Mouse (Mus musculus) kidney, adult 2 months (tissue): ENCODE data around the gene Tfcp2l1. TPM values are rescaled to one million over a fixed set of nuclear protein-coding genes. Genes with fewer than 3 reads are reported as not detected.

Experiments used
- DNase-seq: peaks from one replicate; pipeline ENCODE4 v3.0.0; 2021
- H3K27ac ChIP-seq: fragments of 200-500 bp; 2 replicates; pipeline ENCODE4 v1.5.1; 2012; ENCODE audit warnings: low read depth, low read length, control low read depth, inconsistent platforms; ENCODE audit not compliant: insufficient read depth
- H3K27me3 ChIP-seq: fragments of 200-500 bp; replicated peaks from 2 replicates; pipeline ENCODE4 v1.6.1; 2012; ENCODE audit warnings: mild to moderate bottlenecking, moderate library complexity, low read length, inconsistent platforms; ENCODE audit not compliant: control insufficient read depth, insufficient read depth
- H3K36me3 ChIP-seq: fragments of 200-500 bp; 2 replicates; pipeline ENCODE4 v1.6.1; 2012; ENCODE audit warnings: mild to moderate bottlenecking, moderate library complexity, low read length, inconsistent platforms; ENCODE audit not compliant: control insufficient read depth, insufficient read depth
- H3K4me1 ChIP-seq: fragments of 200-500 bp; 2 replicates; pipeline ENCODE4 v1.6.1; 2011; ENCODE audit warnings: low read length; ENCODE audit not compliant: control insufficient read depth, insufficient read depth
- H3K4me3 ChIP-seq: fragments of 200-500 bp; 2 replicates; pipeline ENCODE4 v1.5.1; 2011; ENCODE audit warnings: mild to moderate bottlenecking, low read depth, low read length, control low read depth; ENCODE audit not compliant: insufficient read depth
- CTCF ChIP-seq: fragments of 200-500 bp; conservative IDR thresholded peaks from 2 replicates; pipeline ENCODE4 v1.5.1; 2011; ENCODE audit warnings: low read depth, mild to moderate bottlenecking, control low read depth, low read length, moderate library complexity, mixed read lengths; ENCODE audit not compliant: insufficient read depth, insufficient read length
- POLR2A ChIP-seq: fragments of 200-500 bp; IDR thresholded peaks from one replicate; pipeline ENCODE4 v1.6.1; 2011; ENCODE audit warnings: low read depth, low read length, control low read depth
- WGBS: fragments of 180-500 bp; shearing (Covaris S2); methylation state at CpG from one replicate; pipeline ENCODE4 v1.1.7; 2018; 5-methylcytosine and 5-hydroxymethylcytosine counted together
- polyA plus RNA-seq: library from polyadenylated mRNA; depleted of rRNA; stranded (reverse); fragments of >200 nt; gene quantifications from 2 replicates; pipeline ENCODE4 v1.2.3, GENCODE M21; 2012; rRNA removed

The Tfcp2l1 gene
- polyA plus RNA-seq: 70.5 and 77.3 TPM in 2 replicates

DNA sequence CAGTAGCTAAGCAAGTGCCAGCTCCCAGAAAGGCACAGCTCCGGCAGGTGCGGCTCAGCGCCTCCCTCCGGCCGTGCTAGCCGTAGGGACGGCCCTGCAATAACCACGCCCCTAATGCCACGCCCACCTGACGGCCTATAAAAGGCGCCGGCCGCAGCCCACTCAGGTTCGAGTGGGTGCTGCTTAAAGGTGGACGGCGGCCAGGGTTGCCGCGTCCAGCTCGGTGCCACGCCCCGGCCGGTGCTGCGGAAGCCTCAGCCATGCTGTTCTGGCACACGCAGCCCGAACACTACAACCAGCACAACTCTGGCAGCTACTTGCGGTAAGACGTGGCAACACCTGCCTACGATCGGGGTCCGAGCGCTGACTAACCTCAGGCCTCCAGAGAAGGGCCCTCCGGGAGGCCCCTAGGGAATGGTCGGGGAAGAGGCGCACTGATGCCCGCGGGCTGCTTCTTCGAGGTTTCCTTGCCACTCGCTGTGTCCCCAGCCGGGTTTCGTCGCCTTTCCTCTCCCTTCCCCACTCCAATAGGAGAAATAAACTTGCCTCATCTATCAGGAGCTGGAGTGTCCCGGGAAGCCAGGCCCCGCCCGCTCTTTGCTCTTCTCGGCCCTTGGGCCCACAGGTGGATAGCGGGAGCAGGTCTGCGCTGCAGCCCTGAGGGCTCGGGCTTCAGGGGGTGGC, at the start of gene Tfcp2l1:
Tfcp2l1 (plus strand) TSS at position 165 of the 684 bp plus-strand sequence.
- Histone ChIP-seq H3K4me1 (peaks cover 13% of the 10 kb centered on the region; the same call in 1 of the 2 replicates), H3K27ac (peak within 1 kb of the TSS; percentile 85), H3K4me3 (peak within 1 kb of the TSS; percentile 86), H3K27me3 (no peaks in the 10 kb centered on the region), H3K36me3 (no peaks in the 10 kb centered on the region)
- TF ChIP-seq POLR2A: peak; percentile 90
- TF ChIP-seq CTCF: peak; percentile 54
- 1% methylated on average over 48 of the region's 48 CpGs for WGBS
- DNase-seq: peak; percentile 94

DNA sequence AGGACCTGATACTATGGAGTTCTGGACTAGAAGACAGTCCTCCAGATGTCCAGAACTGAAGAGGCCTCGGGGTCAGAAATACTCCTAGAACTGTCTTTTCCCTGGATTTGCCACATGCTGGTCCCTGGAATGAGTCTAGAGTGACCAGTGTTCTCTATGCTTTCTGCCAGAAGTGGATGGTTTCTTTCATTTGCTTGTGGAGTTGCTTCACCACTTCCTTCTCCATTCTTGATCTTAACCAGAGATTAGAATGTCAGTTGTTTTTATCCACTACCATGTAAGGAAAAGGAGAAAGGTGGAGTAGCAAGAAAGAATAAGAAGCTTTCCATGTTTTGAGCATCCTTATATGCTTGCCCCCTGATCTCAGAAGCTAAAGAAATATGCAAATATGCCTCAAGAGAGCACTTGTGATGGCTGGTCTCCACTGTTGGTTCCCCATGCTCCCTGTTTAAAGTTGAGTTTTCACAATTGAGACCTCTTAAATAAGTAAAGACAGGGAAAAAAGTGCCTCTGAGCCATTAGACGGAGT, 47.5 kb upstream of the Tfcp2l1 start:
- no peaks in the 10 kb centered on the region for H3K4me1 ChIP-seq
- H3K36me3 ChIP-seq: peaks cover 1% of the 10 kb centered on the region
- no peak overlapping the region for H3K27ac ChIP-seq
- no peak for TF ChIP-seq CTCF
- TF ChIP-seq POLR2A: no peak
- no peak for DNase-seq
- H3K27me3 ChIP-seq: no peaks in the 10 kb centered on the region
- WGBS: 92% methylated on average over 2 of the region's 2 CpGs
- H3K4me3 ChIP-seq: no peak overlapping the region

DNA sequence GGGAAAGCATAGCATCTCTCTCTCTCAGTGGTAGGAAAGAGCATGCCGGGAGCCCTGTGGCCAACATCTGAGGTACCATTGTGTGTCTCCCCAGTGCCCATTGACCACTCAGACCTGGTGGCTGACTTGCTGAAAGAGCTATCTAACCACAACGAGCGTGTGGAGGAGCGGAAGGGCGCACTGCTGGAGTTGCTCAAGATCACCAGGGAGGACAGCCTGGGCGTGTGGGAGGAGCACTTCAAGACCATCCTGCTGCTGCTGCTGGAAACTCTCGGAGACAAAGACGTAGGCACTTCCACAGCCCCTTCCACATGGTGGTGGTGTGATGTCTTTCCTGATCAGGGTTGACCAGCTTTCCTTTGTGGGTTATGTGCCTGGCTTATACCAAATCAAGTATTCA, 46.6 kb upstream of the Tfcp2l1 start:
- H3K27me3 ChIP-seq: no peaks in the 10 kb centered on the region
- no peak overlapping the region for H3K4me3 ChIP-seq
- TF ChIP-seq CTCF (no peak), POLR2A (no peak)
- no peak for DNase-seq
- no peak overlapping the region for H3K27ac ChIP-seq
- H3K4me1 ChIP-seq: no peaks in the 10 kb centered on the region
- WGBS: 90% methylated on average over 8 of the region's 8 CpGs
- H3K36me3 ChIP-seq: no peaks in the 10 kb centered on the region; the same call in none of the 2 replicates

GRCm38 (mm10) chr1:118589721-118590120, 38.0 kb upstream of the Tfcp2l1 start:
- Histone ChIP-seq H3K4me1 (peaks cover 6% of the 10 kb centered on the region; the same call in 1 of the 2 replicates), H3K27me3 (no peaks in the 10 kb centered on the region), H3K36me3 (peaks cover 5% of the 10 kb centered on the region; the same call in 1 of the 2 replicates), H3K27ac (no peak overlapping the region), H3K4me3 (no peak overlapping the region)
- 56% methylated on average over 5 of the region's 5 CpGs for WGBS
- TF ChIP-seq CTCF: no peak
- peak; percentile 30 for DNase-seq

GRCm38 (mm10) chr1:118592933-118593332, 34.8 kb upstream of the Tfcp2l1 start:
- Histone ChIP-seq H3K36me3 (peaks cover 5% of the 10 kb centered on the region; the same call in 1 of the 2 replicates), H3K4me3 (no peak overlapping the region), H3K27ac (no peak overlapping the region), H3K4me1 (peaks cover 13% of the 10 kb centered on the region; the same call in 1 of the 2 replicates), H3K27me3 (no peaks in the 10 kb centered on the region)
- TF ChIP-seq CTCF: no peak
- DNase-seq: peak; percentile 61
- 50% methylated on average over 4 of the region's 4 CpGs for WGBS

GRCm38 (mm10) chr1:118595395-118595794, 32.4 kb upstream of the Tfcp2l1 start:
- Histone ChIP-seq H3K27ac (peak overlapping the region; percentile 13; the same call in 1 of the 2 replicates), H3K27me3 (no peaks in the 10 kb centered on the region), H3K4me3 (no peak overlapping the region), H3K4me1 (peaks cover 13% of the 10 kb centered on the region; the same call in 1 of the 2 replicates), H3K36me3 (peaks cover 5% of the 10 kb centered on the region; the same call in 1 of the 2 replicates)
- 49% methylated on average over 2 of the region's 2 CpGs for WGBS
- DNase-seq: peak; percentile 51
- no peak for TF ChIP-seq POLR2A
- TF ChIP-seq CTCF: no peak

GRCm38 (mm10) chr1:118597475-118598213, 30.1 kb upstream of the Tfcp2l1 start:
- DNase-seq: no peak
- 0 out of 2 replicates have a peak, but pooled peaks cover 3% of the 10 kb centered on the region for H3K36me3 ChIP-seq

More at GRCm38 (mm10) chr1:118597475-118598213, 30.1 kb upstream of the Tfcp2l1 start:
- Histone ChIP-seq H3K4me1 (peaks cover 13% of the 10 kb centered on the region; the same call in 1 of the 2 replicates), H3K4me3 (no peak overlapping the region), H3K27me3 (no peaks in the 10 kb centered on the region), H3K27ac (no peak overlapping the region)
- TF ChIP-seq POLR2A: no peak
- TF ChIP-seq CTCF: no peak
- WGBS: 80% methylated on average over 2 of the region's 2 CpGs
